Mouse (Mus musculus) cerebellum, adult 11 months (tissue): ENCODE measurements around the gene Csn1s1.

ENCODE experiments used
- DNase-seq: peaks from one replicate; pipeline ENCODE4 v3.0.0; 2022

The Csn1s1 gene

GRCm38 (mm10) chr5:87665908-87666307 lies at the start of gene Csn1s1:
Csn1s1 (plus strand) TSS chr5:87666208.
- no peak for DNase-seq

DNA sequence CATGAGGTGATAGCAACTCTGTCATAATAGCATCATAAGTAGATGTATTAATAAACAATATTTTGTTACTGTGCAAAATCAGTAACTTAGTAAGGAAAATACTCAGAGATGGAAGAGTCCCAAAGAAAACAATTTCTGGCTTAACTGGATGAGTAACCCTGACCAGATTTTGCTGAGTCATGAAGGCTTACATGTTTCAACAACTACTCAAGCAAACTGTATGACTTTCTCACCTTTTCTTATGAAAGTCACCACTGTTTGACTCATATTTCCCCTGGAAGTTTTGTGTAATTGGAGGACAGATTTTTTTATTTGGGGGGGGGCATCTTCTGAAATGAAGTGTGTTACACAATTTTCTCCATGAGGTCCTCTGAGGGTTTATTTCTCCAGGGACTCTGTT lies 43.3 kb upstream of the Csn1s1 start:
- DNase-seq, result no peak

DNA sequence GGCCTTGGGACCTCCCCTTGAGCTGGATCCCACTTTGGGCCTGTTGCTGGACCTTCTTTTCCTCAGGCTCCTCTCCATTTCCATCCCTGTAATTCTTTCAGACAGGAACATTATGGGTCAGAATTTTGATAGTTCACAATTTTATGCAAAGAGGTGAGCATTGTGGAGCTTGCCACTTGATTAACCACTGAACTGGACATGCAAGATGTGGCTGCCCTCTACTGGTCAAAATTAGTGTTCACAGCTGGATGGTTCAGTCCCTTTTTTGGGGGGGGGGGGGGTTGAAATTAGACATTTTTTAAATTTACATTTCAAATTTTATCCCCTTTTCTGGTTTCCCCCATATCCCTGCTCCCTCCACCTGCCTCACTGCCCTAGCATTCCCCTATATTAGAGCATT lies 23.2 kb upstream of the Csn1s1 start:
- no peak for DNase-seq

DNA sequence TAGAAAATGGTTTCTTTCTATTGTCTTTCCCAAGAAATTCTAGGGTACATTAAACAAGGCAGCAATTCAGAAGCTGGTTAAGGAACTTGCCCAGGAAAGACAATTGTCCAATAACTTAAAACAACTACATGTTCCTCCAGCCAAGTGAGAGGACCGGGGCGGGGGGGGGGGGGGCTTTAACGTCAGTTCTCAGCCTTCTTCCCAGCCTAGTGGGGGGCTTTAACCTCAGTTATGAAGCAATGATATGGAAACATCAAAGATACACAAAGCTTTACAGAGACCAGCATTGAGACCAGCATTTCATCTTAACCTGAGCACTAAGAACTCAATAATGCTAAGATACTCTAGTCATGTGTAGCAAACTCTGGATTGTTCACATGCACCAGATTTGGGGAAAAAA lies 33.5 kb downstream of the Csn1s1 start, which contains the start of gene Csn2:
Gene Csn2, minus strand, starts transcription at position 101 of the 400 bp plus-strand sequence.
- no peak for DNase-seq

GRCm38 (mm10) chr5:87705891-87706290 lies 39.9 kb downstream of the Csn1s1 start:
- DNase-seq, result no peak
